8 mouse cellular contexts compared by ENCODE assay signal in the genomic region with DNA sequence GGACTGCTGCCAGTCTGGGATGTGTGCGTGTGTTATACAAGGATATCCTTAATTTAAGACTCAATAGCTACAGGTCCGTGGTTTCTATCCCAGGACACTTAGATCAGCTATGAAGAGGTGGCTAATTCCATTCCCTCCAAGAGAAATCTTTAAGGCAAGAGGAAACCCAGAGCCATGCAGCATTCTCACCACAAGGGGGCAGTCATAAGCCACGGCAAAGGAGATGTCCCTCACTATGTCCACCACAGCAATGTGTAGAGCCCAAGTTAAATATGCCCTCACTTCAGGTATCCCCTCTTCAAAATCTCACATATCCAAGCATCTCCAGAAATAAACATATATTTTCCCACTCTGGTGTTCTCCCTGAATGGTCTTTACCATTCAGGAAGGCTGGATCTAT. TPM values are rescaled to one million over a fixed set of nuclear protein-coding genes. Genes with fewer than 3 reads are reported as not detected.
DNase-seq lines count a peak whose midpoint lies in the region; ATAC-seq and TF ChIP-seq lines count a peak whose summit lies in the region.

No protein-coding gene starts in this region.

- no peaks in the 10 kb centered on the region for H3K4me1 ChIP-seq in liver, postnatal 0 days (ENCODE audit: insufficient read depth)

- peaks cover 4% of the 10 kb centered on the region for H3K36me3 ChIP-seq in liver, postnatal 0 days (replicated peaks; ENCODE audit: insufficient read depth, low read length)

- no peak overlapping the region for H3K4me2 ChIP-seq in liver, postnatal 0 days (ENCODE audit: low read depth, low read length)

- no peak overlapping the region for H3K9ac ChIP-seq in liver, postnatal 0 days (replicated peaks)

- no peaks in the 10 kb centered on the region for H3K9me3 ChIP-seq in liver, postnatal 0 days (ENCODE audit: low read length)

- peak; percentile 37 for DNase-seq in CD4-positive helper T cell, adult 2 months (ENCODE audit: low read depth, low spot score)
- DNase-seq in R1 (ENCODE audit: low read depth, low spot score) = peak; percentile 66
- DNase-seq in cerebellum, postnatal 36 days = peak; percentile 82 to 86
- DNase-seq in gastrocnemius, postnatal 14 days = peak; percentile 72
- DNase-seq in kidney, postnatal 36 days = peak; percentile 70 to 86
- DNase-seq in liver, postnatal 0 days = peak; percentile 80
- peak; percentile 81 for DNase-seq in ovary, postnatal 14 days (ENCODE audit: low spot score)
- peak; percentile 43 to 61 for DNase-seq in thymus, postnatal 36 days

- TF ChIP-seq EP300 in liver, postnatal 0 days (IDR thresholded peaks at IDR 0.05; ENCODE audit: low read depth) = no peak

- ATAC-seq in liver, postnatal 0 days = 0 out of 2 replicates have a peak, but pooled peaks have one; percentile 41

- intact Hi-C loops in gastrocnemius, postnatal 14 days (cut with DNase I; ENCODE audit: low total_unique reads) = loop anchor here (10.0 kb wide), 1 partner anchor 559 kb away; no protein-coding TSS in a partner anchor

- H3K27ac ChIP-seq in liver, postnatal 0 days (ENCODE audit: low read depth) = no peak overlapping the region

- H3K27me3 ChIP-seq in liver, postnatal 0 days (ENCODE audit: insufficient read depth, low read length) = no peaks in the 10 kb centered on the region

- H3K4me3 ChIP-seq in liver, postnatal 0 days (ENCODE audit: low read depth, low read length) = no peak overlapping the region

- TF ChIP-seq CTCF in liver, postnatal 0 days (IDR thresholded peaks at IDR 0.05; ENCODE audit: low read depth) = peak; percentile 97

- 17% methylated on average over 3 of the region's 3 CpGs for WGBS in liver, postnatal 0 days (ENCODE audit: insufficient replicate concordance)

RNA-seq across cellular contexts. Expression of gene Crb2, which starts 39.6 kb away (rescaled TPM):
- total RNA-seq in gastrocnemius, postnatal 14 days (2021) = under 1 TPM; 0.11 to 0.12 TPM
- polyA plus RNA-seq in liver, postnatal 0 days (2015; fragmentation: Nextera tagmentation; extraction: Ambion mirVana) = 0.16 and 0.19 TPM in 2 replicates
